Mouse (Mus musculus) MEL (cell line): ENCODE measurements at regions not wholly inside any gene's neighbourhood (a gene's known extent, or its start where the extent isn't known, plus 50 kb on each side); places are given as distances from the start of the nearest gene placed in this dataset.

ENCODE experiments used
- DNase-seq: peaks from one replicate; pipeline ENCODE4 v3.0.0; 2011; ENCODE audit warnings: low read depth, low spot score
- H3K27ac ChIP-seq: 2 replicates; pipeline ENCODE4 v1.5.1; 2012; ENCODE audit warnings: low read depth, mild to moderate bottlenecking, control low read depth, low read length, moderate library complexity; ENCODE audit not compliant: control insufficient read depth
- H3K27me3 ChIP-seq, 2 experiments: fragments of 150-350 bp in 1 of 2; sonication (generic) in 1 of 2; 2 replicates each; pipeline ENCODE4 v1.6.1; 2012; ENCODE audit warnings: low read length in 2 of 2, mild to moderate bottlenecking in 2 of 2, improper control_type of control experiment in 1 of 2, moderate library complexity in 1 of 2; ENCODE audit not compliant: insufficient read depth in 2 of 2, control insufficient read depth in 1 of 2
- H3K36me3 ChIP-seq, 2 experiments: 2 replicates each; pipeline ENCODE4 v1.6.1; 2012 to 2014; ENCODE audit warnings: low read length in 2 of 2, improper control_type of control experiment in 1 of 2, inconsistent platforms in 1 of 2, mild to moderate bottlenecking in 1 of 2; ENCODE audit not compliant: insufficient read depth in 2 of 2, control insufficient read depth in 1 of 2
- H3K4me1 ChIP-seq, 2 experiments: fragments of 150-350 bp in 1 of 2; sonication (generic) in 1 of 2; 2 replicates each; pipeline ENCODE4 v1.6.1; 2012; ENCODE audit warnings: low read length in 2 of 2, improper control_type of control experiment in 1 of 2, mild to moderate bottlenecking in 1 of 2; ENCODE audit not compliant: insufficient read depth in 2 of 2, control insufficient read depth in 1 of 2
- H3K4me3 ChIP-seq, 2 experiments: fragments of 150-350 bp in 1 of 2; sonication (generic) in 1 of 2; 2 replicates each; pipeline ENCODE4 v1.5.1; 2012; ENCODE audit warnings: low read depth in 2 of 2, low read length in 2 of 2, mild to moderate bottlenecking in 2 of 2, moderate library complexity in 2 of 2, control low read depth in 1 of 2, improper control_type of control experiment in 1 of 2; ENCODE audit not compliant: control insufficient read depth in 1 of 2, insufficient read depth in 1 of 2
- H3K79me2 ChIP-seq: 2 replicates; pipeline ENCODE4 v1.6.1; 2012; ENCODE audit warnings: mild to moderate bottlenecking, low read length, moderate library complexity; ENCODE audit not compliant: control insufficient read depth, poor library complexity, insufficient read depth
- H3K9ac ChIP-seq: 2 replicates; pipeline ENCODE4 v1.6.1; 2012; ENCODE audit warnings: low read depth, mild to moderate bottlenecking, control low read depth, low read length, moderate library complexity; ENCODE audit not compliant: control insufficient read depth, poor library complexity, severe bottlenecking
- H3K9me3 ChIP-seq: fragments of 150-350 bp; sonication (generic); replicated peaks from 2 replicates; pipeline ENCODE4 v1.6.1; 2012; ENCODE audit warnings: mild to moderate bottlenecking, low read length, improper control_type of control experiment, moderate library complexity; ENCODE audit not compliant: insufficient read depth
- ELF1 ChIP-seq: IDR thresholded peaks from 2 replicates; pipeline ENCODE4 v1.6.1; 2014; ENCODE audit warnings: low read depth, mild to moderate bottlenecking, inconsistent platforms, low read length, improper control_type of control experiment, moderate library complexity
- ETS1 ChIP-seq: IDR thresholded peaks from 2 replicates; pipeline ENCODE4 v1.6.1; 2012; ENCODE audit warnings: low read depth, mild to moderate bottlenecking, inconsistent platforms, low read length, improper control_type of control experiment, moderate library complexity
- GABPA ChIP-seq: IDR thresholded peaks from 2 replicates; pipeline ENCODE4 v1.6.1; 2012; ENCODE audit warnings: low read depth, mild to moderate bottlenecking, inconsistent platforms, low read length, improper control_type of control experiment, moderate library complexity
- GATA1 ChIP-seq: IDR thresholded peaks from 2 replicates; pipeline ENCODE4 v1.6.1; 2011; ENCODE audit warnings: low read depth, low read length, improper control_type of control experiment
- JUND ChIP-seq: IDR thresholded peaks from 2 replicates; pipeline ENCODE4 v1.6.1; 2011; ENCODE audit warnings: low read depth, mild to moderate bottlenecking, improper control_type of control experiment, low read length
- MAFK ChIP-seq: IDR thresholded peaks from 2 replicates; pipeline ENCODE4 v1.6.1; 2011; ENCODE audit warnings: low read depth, mild to moderate bottlenecking, low read length, improper control_type of control experiment, borderline replicate concordance
- MAX ChIP-seq: IDR thresholded peaks from 2 replicates; pipeline ENCODE4 v1.6.1; 2011; ENCODE audit warnings: low read length, improper control_type of control experiment
- MAZ ChIP-seq: IDR thresholded peaks from 2 replicates; pipeline ENCODE4 v1.6.1; 2012; ENCODE audit warnings: low read depth, mild to moderate bottlenecking, inconsistent platforms, low read length, improper control_type of control experiment
- NELFE ChIP-seq: IDR thresholded peaks from 2 replicates; pipeline ENCODE4 v1.6.1; 2011; ENCODE audit warnings: low read depth, low read length, improper control_type of control experiment
- NRF1 ChIP-seq: IDR thresholded peaks from 2 replicates; pipeline ENCODE4 v1.6.1; 2014; ENCODE audit warnings: low read depth, mild to moderate bottlenecking, inconsistent platforms, low read length, improper control_type of control experiment, moderate library complexity; ENCODE audit not compliant: poor library complexity, insufficient read depth, severe bottlenecking
- POLR2A ChIP-seq, 2 experiments: IDR thresholded peaks; 2 replicates each; pipeline ENCODE4 v1.6.1; 2011 to 2012; ENCODE audit warnings: low read length in 2 of 2, mild to moderate bottlenecking in 2 of 2, control low read depth in 1 of 2, improper control_type of control experiment in 1 of 2, low read depth in 1 of 2, moderate library complexity in 1 of 2; ENCODE audit not compliant: control insufficient read depth in 1 of 2, insufficient read depth in 1 of 2, poor library complexity in 1 of 2
- RCOR1 ChIP-seq: IDR thresholded peaks from 2 replicates; pipeline ENCODE4 v1.6.1; 2012; ENCODE audit warnings: low read depth, mild to moderate bottlenecking, inconsistent platforms, low read length, improper control_type of control experiment
- SMC3 ChIP-seq: IDR thresholded peaks from 2 replicates; pipeline ENCODE4 v1.6.1; 2011; ENCODE audit warnings: low read depth, low read length, improper control_type of control experiment
- TBP ChIP-seq: IDR thresholded peaks from 2 replicates; pipeline ENCODE4 v1.8.0; 2011; ENCODE audit warnings: low read depth, low read length, improper control_type of control experiment
- USF1 ChIP-seq: IDR thresholded peaks from 2 replicates; pipeline ENCODE4 v1.6.1; 2014; ENCODE audit warnings: low read depth, mild to moderate bottlenecking, inconsistent platforms, low read length, improper control_type of control experiment, moderate library complexity
- USF2 ChIP-seq, 2 experiments: IDR thresholded peaks; 2 replicates each; pipeline ENCODE4 v1.6.1; 2011 to 2012; ENCODE audit warnings: improper control_type of control experiment in 2 of 2, low read length in 2 of 2, borderline replicate concordance in 1 of 2, inconsistent platforms in 1 of 2, low read depth in 1 of 2, mild to moderate bottlenecking in 1 of 2; ENCODE audit not compliant: insufficient read depth in 1 of 2
- ZC3H11A ChIP-seq: IDR thresholded peaks from 2 replicates; pipeline ENCODE4 v1.6.1; 2012; ENCODE audit warnings: low read depth, mild to moderate bottlenecking, inconsistent platforms, low read length, improper control_type of control experiment
- ZKSCAN1 ChIP-seq: IDR thresholded peaks from 2 replicates; pipeline ENCODE4 v1.6.1; 2012; ENCODE audit warnings: low read depth, mild to moderate bottlenecking, inconsistent platforms, low read length, improper control_type of control experiment, moderate library complexity
- ZNF384 ChIP-seq: IDR thresholded peaks from 2 replicates; pipeline ENCODE4 v1.6.1; 2012; ENCODE audit warnings: low read depth, mild to moderate bottlenecking, inconsistent platforms, low read length, improper control_type of control experiment

DNA sequence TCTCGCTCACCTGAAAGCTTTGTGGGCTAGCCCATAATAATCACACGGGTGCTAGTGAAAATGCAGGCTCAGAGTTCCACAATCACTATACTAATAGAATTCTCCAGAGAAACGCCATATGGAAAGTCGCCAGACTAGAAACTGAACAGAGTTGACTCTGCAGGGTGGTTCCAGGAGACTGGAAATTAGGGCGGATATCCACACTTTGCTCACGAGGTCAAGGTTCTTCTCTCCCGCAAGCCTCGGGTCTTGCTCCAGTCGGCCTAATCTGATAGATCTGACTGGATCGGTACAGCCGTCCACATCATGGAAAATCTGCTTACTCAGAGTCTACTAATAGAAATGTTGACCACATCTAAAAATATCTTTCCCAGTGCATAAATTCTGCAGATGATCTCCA is 61.6 kb upstream of the Sfrp2 start (continued):
- no peak for TF ChIP-seq USF1
- TF ChIP-seq SMC3 = no peak
- no peak for TF ChIP-seq NRF1
- no peak for TF ChIP-seq MAX
- TF ChIP-seq GATA1 = no peak

DNA sequence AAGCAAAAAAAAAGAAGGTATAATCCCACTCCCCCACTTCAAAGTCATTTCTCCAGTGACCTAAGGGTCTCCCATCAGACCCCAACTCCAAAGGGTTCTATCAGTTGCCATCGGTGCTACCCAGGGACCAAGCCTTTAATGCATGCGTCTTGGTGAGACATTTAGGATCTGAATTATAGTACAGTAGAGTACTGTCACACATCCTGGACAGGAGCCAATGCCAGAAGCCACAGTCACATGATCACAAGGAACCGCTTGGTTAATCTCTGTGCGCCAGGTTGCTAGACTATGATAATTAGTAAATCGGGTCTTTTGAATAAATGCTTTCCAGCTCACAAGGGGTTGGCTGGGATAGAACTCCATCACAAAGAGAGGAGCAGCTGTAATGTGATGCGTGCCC is 60.9 kb upstream of the Sfrp2 start:
- DNase-seq = no peak
- Histone ChIP-seq H3K9ac (no peak overlapping the region), H3K4me1 (no peaks in the 10 kb centered on the region)
- TF ChIP-seq USF1 (no peak), POLR2A (IDR thresholded peaks at IDR 0.05; ENCODE audit: control insufficient read depth in 1 of 2, insufficient read depth in 1 of 2, low read depth in 1 of 2, low read length in 2 of 2, poor library complexity in 1 of 2) (no peak), USF2 (IDR thresholded peaks at IDR 0.05; ENCODE audit: borderline replicate concordance in 1 of 2, insufficient read depth in 1 of 2, low read depth in 1 of 2, low read length in 2 of 2) (no peak), NRF1 (no peak), JUND (no peak), ZKSCAN1 (no peak), NELFE (no peak), TBP (no peak), GATA1 (no peak), GABPA (no peak), ZNF384 (no peak), ZC3H11A (no peak), MAZ (no peak), RCOR1 (no peak), ELF1 (no peak), MAFK (no peak)
- TF ChIP-seq, all 39 proteins: peak for 0
- Histone ChIP-seq H3K27ac (no peak overlapping the region), H3K27me3 (no peaks in the 10 kb centered on the region), H3K9me3 (no peaks in the 10 kb centered on the region), H3K79me2 (no peaks in the 10 kb centered on the region), H3K4me3 (no peak overlapping the region), H3K36me3 (no peaks in the 10 kb centered on the region)

DNA sequence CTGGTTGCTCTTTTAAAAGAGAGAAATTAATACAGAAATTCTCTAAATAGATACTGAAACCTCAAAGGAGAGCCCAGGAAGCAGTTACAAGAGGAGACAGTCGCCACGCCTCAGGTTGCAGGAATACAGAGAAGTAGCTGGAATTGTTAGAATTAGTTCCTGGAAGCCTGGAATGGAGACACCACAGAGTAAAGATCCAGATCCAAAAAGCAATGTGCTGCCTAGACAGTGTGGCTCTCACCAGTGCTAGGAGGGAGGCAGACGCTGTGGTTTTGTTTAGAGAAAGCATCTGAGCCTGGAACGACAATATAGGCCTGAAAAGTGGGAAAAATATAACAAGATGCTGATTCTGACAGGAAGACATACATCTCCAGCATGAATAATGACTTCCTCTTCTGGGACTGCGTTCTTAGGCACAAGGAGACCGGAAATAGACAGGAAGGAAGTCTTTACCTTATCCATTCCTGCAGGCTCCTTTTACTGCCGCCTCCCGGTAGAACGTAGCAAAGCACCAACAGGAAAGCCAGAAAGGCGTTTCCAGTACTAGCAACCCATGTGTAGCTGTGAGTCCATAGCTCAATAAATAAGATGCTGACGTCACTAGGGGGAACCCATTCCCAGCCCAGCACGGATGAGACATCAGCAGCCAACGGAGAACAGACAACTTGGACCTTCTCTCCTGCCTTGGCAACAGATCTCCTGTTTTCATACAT is 59.4 kb upstream of the Sfrp2 start:
- Histone ChIP-seq H3K9me3 (no peaks in the 10 kb centered on the region), H3K4me1 (no peaks in the 10 kb centered on the region), H3K36me3 (no peaks in the 10 kb centered on the region), H3K79me2 (no peaks in the 10 kb centered on the region), H3K4me3 (no peak overlapping the region), H3K27ac (no peak overlapping the region)
- no peak for DNase-seq
- no peak for TF ChIP-seq ETS1
- TF ChIP-seq ZC3H11A = no peak
- TF ChIP-seq, all 39 proteins: peak for 0
- Histone ChIP-seq H3K9ac (no peak overlapping the region), H3K27me3 (no peaks in the 10 kb centered on the region)
